7 mouse cellular contexts compared by ENCODE assay signal in the genomic region with DNA sequence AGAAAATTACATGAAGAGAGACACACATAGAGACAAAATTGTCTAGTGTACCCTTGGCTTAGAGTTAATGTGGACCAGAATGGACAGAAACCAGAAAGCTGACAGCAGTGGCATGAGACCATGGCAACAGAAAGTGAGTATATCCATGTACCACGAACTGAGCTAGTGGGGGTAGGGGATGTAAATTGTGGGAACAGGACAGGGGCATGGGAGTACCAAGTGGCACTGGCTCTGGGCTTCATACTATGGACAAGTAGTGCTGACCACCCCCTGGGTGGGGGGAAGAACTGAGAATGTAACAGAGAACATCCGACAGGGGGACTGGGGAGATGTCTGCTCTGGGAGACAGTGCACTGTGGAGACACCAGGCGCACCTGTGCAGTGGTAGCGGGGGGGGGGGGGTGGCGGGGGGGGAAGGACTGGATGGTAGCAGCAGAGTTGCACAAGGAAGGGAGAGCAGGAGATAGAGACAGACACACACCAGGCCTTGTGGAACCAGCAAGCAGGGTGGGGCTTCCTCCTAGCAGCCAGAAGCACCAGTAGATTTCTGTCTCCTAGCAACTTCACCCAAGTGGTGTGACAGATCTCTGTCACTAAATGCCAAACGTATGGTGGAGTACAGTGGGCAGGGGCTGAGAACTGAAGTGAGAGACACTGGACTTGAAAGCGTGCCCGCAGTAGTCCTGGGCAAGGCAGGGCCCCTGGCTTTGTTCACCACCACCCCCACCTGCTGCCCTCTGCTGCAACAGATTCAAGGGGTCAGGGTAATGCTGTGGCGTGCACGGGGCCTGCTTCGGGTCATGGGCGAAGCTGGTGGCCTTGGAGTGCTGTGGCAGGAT.
DNase-seq lines count a peak whose midpoint lies in the region; ATAC-seq lines count a peak whose summit lies in the region.

No protein-coding gene starts in this region.

- peak; percentile 32 to 51 for DNase-seq in layer of hippocampus, adult 18-20 months (ENCODE audit: low spot score in 2 of 2)
- DNase-seq in layer of hippocampus, postnatal 36 days = no peak
- DNase-seq in MN1 (ENCODE audit: low spot score) = peak; percentile 62
- peak; percentile 78 for DNase-seq in adrenal gland, adult 8-10 months
- DNase-seq in embryo, embryonic 11 days = no peak
- no peak for DNase-seq in yolk sac, embryonic 10.5 days (ENCODE audit: low spot score)

- H3K4me1 ChIP-seq in hindbrain, embryonic 15.5 days (replicated peaks) = peaks cover 5% of the 10 kb centered on the region; the same call in 1 of the 2 replicates

- no peak overlapping the region for H3K4me2 ChIP-seq in hindbrain, embryonic 15.5 days

- 43% methylated on average over 10 of the region's 12 CpGs for WGBS in hindbrain, embryonic 15.5 days

- H3K27me3 ChIP-seq in hindbrain, embryonic 15.5 days = no peaks in the 10 kb centered on the region

- H3K27ac ChIP-seq in hindbrain, embryonic 15.5 days (replicated peaks) = no peak overlapping the region

- H3K9me3 ChIP-seq in hindbrain, embryonic 15.5 days = no peaks in the 10 kb centered on the region

- H3K36me3 ChIP-seq in hindbrain, embryonic 15.5 days = no peaks in the 10 kb centered on the region

- H3K9ac ChIP-seq in hindbrain, embryonic 15.5 days = no peak overlapping the region

- no peak overlapping the region for H3K4me3 ChIP-seq in hindbrain, embryonic 15.5 days

- peak; percentile 56 for ATAC-seq in hindbrain, embryonic 15.5 days (ENCODE audit: low FRiP score, low read depth)

Comparison
In these comparisons a context has a peak if more than half of its experiments do, and no peak if none do; other contexts are left out.
1. DNase-seq: peak in layer of hippocampus, adult 18-20 months (2 of 2), MN1 (single experiment) and adrenal gland, adult 8-10 months (single experiment); none in layer of hippocampus, postnatal 36 days (0 of 2), embryo, embryonic 11 days (single experiment) and yolk sac, embryonic 10.5 days (single experiment).